Mouse (Mus musculus): Measurements from ENCODE around the gene Ercc8. TPM values are rescaled to one million over a fixed set of nuclear protein-coding genes. Genes with fewer than 3 reads are reported as not detected.

The Ercc8 gene
- polyA plus RNA-seq, 1 experiment from 2014 or later, result 36.2 TPM

GRCm38 (mm10) chr13:108204857-108205256 is 46.3 kb downstream of the Ercc8 start:
- WGBS, result 93% methylated on average over 3 of the region's 3 CpGs
- no peaks in the 10 kb centered on the region for H3K27me3 ChIP-seq (replicated peaks; ENCODE audit: control insufficient read depth, insufficient read depth, low read length)
- ATAC-seq, result no peak

GRCm38 (mm10) chr13:108207447-108207846 is 48.9 kb downstream of the Ercc8 start:
- DNase-seq (ENCODE audit: low spot score) (no peak), ATAC-seq (no peak)
- H3K9me3 ChIP-seq (replicated peaks; ENCODE audit: control insufficient read depth, low read length), result no peaks in the 10 kb centered on the region
- H3K36me3 ChIP-seq (ENCODE audit: control insufficient read depth, insufficient read depth, low read length), result no peaks in the 10 kb centered on the region
- H3K27me3 ChIP-seq (replicated peaks; ENCODE audit: control insufficient read depth, insufficient read depth, low read length), result no peaks in the 10 kb centered on the region
- 90% methylated on average over 2 of the region's 2 CpGs for WGBS
- no peak overlapping the region for H3K4me2 ChIP-seq (ENCODE audit: low read length)
- H3K9ac ChIP-seq (ENCODE audit: low read length), result no peak overlapping the region
- H3K4me3 ChIP-seq (ENCODE audit: low read depth, low read length), result no peak overlapping the region
- H3K4me1 ChIP-seq (ENCODE audit: control insufficient read depth, insufficient read depth, low read length), result no peaks in the 10 kb centered on the region
- no peak overlapping the region for H3K27ac ChIP-seq (ENCODE audit: low read depth, low read length)

More at GRCm38 (mm10) chr13:108204857-108205256, 46.3 kb downstream of the Ercc8 start:
- no peak for DNase-seq (ENCODE audit: low spot score)
- Histone ChIP-seq H3K9me3 (replicated peaks; ENCODE audit: control insufficient read depth, low read length) (no peaks in the 10 kb centered on the region), H3K9ac (ENCODE audit: low read length) (no peak overlapping the region), H3K4me1 (ENCODE audit: control insufficient read depth, insufficient read depth, low read length) (no peaks in the 10 kb centered on the region), H3K4me2 (ENCODE audit: low read length) (no peak overlapping the region), H3K4me3 (ENCODE audit: low read depth, low read length) (no peak overlapping the region), H3K36me3 (ENCODE audit: control insufficient read depth, insufficient read depth, low read length) (no peaks in the 10 kb centered on the region), H3K27ac (ENCODE audit: low read depth, low read length) (no peak overlapping the region)

GRCm38 (mm10) chr13:108208090-108208489 is 49.6 kb downstream of the Ercc8 start:
- no peak overlapping the region for H3K4me3 ChIP-seq (ENCODE audit: low read depth, low read length)
- H3K27ac ChIP-seq (ENCODE audit: low read depth, low read length), result no peak overlapping the region
- H3K9ac ChIP-seq (ENCODE audit: low read length), result no peak overlapping the region
- no peaks in the 10 kb centered on the region for H3K36me3 ChIP-seq (ENCODE audit: control insufficient read depth, insufficient read depth, low read length)
- no peak overlapping the region for H3K4me2 ChIP-seq (ENCODE audit: low read length)
- H3K9me3 ChIP-seq (replicated peaks; ENCODE audit: control insufficient read depth, low read length), result no peaks in the 10 kb centered on the region
- ATAC-seq (no peak), DNase-seq (ENCODE audit: low spot score) (no peak)
- H3K4me1 ChIP-seq (ENCODE audit: control insufficient read depth, insufficient read depth, low read length), result no peaks in the 10 kb centered on the region
- H3K27me3 ChIP-seq (replicated peaks; ENCODE audit: control insufficient read depth, insufficient read depth, low read length), result no peaks in the 10 kb centered on the region
- 72% methylated on average over 5 of the region's 5 CpGs for WGBS

GRCm38 (mm10) chr13:108210960-108211359 is 52.4 kb downstream of the Ercc8 start:
- no peak for ATAC-seq
- Histone ChIP-seq H3K27ac (ENCODE audit: low read depth, low read length) (no peak overlapping the region), H3K4me3 (ENCODE audit: low read depth, low read length) (no peak overlapping the region), H3K9me3 (replicated peaks; ENCODE audit: control insufficient read depth, low read length) (no peaks in the 10 kb centered on the region), H3K4me1 (ENCODE audit: control insufficient read depth, insufficient read depth, low read length) (no peaks in the 10 kb centered on the region), H3K36me3 (ENCODE audit: control insufficient read depth, insufficient read depth, low read length) (no peaks in the 10 kb centered on the region), H3K27me3 (replicated peaks; ENCODE audit: control insufficient read depth, insufficient read depth, low read length) (peaks cover 6% of the 10 kb centered on the region; the same call in 1 of the 2 replicates), H3K9ac (ENCODE audit: low read length) (no peak overlapping the region), H3K4me2 (ENCODE audit: low read length) (no peak overlapping the region)
- WGBS, result 93% methylated on average over 8 of the region's 8 CpGs
- no peak for DNase-seq (ENCODE audit: low spot score)

GRCm38 (mm10) chr13:108212397-108213018 is 54.0 kb downstream of the Ercc8 start:
- 40% methylated on average over 5 of the region's 5 CpGs for WGBS
- no peak overlapping the region for H3K9ac ChIP-seq (ENCODE audit: low read length)
- no peaks in the 10 kb centered on the region for H3K4me1 ChIP-seq (ENCODE audit: control insufficient read depth, insufficient read depth, low read length)
- DNase-seq (ENCODE audit: low spot score) (no peak), ATAC-seq (no peak)
- no peak overlapping the region for H3K27ac ChIP-seq (ENCODE audit: low read depth, low read length)
- H3K9me3 ChIP-seq (replicated peaks; ENCODE audit: control insufficient read depth, low read length), result no peaks in the 10 kb centered on the region
- peaks cover 11% of the 10 kb centered on the region; the same call in 1 of the 2 replicates for H3K27me3 ChIP-seq (replicated peaks; ENCODE audit: control insufficient read depth, insufficient read depth, low read length)
- H3K36me3 ChIP-seq (ENCODE audit: control insufficient read depth, insufficient read depth, low read length), result no peaks in the 10 kb centered on the region
- H3K4me2 ChIP-seq (ENCODE audit: low read length), result no peak overlapping the region
- H3K4me3 ChIP-seq (ENCODE audit: low read depth, low read length), result no peak overlapping the region

- DNase-seq (ENCODE audit: low spot score), result peak; percentile 62
- no peaks in the 10 kb centered on the region for H3K4me1 ChIP-seq (ENCODE audit: control insufficient read depth, insufficient read depth, low read length)
- under 1% methylated on average over 23 of the region's 40 CpGs for WGBS
- H3K9me3 ChIP-seq (replicated peaks; ENCODE audit: control insufficient read depth, low read length), result no peaks in the 10 kb centered on the region
- no peaks in the 10 kb centered on the region for H3K36me3 ChIP-seq (ENCODE audit: control insufficient read depth, insufficient read depth, low read length)
- H3K27me3 ChIP-seq (replicated peaks; ENCODE audit: control insufficient read depth, insufficient read depth, low read length), result peaks cover 11% of the 10 kb centered on the region; the same call in 1 of the 2 replicates
- no peak within 1 kb of the TSS for H3K27ac ChIP-seq (ENCODE audit: low read depth, low read length)
- ATAC-seq, result peak; percentile 95
- H3K4me2 ChIP-seq (ENCODE audit: low read length), result peak within 1 kb of the TSS; percentile 99
- H3K9ac ChIP-seq (ENCODE audit: low read length), result peak within 1 kb of the TSS; percentile 70
- H3K4me3 ChIP-seq (ENCODE audit: low read depth, low read length), result peak within 1 kb of the TSS; percentile 69
Observed at GRCm38 (mm10) chr13:108214081-108214484, 55.6 kb downstream of the Ercc8 start, which contains the start of gene Elovl7. Gene Elovl7, plus strand, starts transcription at chr13:108214404.

GRCm38 (mm10) chr13:108214485-108215107 is 56.1 kb downstream of the Ercc8 start:
- H3K27me3 ChIP-seq (replicated peaks; ENCODE audit: control insufficient read depth, insufficient read depth, low read length), result peaks cover 11% of the 10 kb centered on the region; the same call in 1 of the 2 replicates
- peak overlapping the region; percentile 69 for H3K4me3 ChIP-seq (ENCODE audit: low read depth, low read length)
- WGBS, result under 1% methylated on average over 46 of the region's 50 CpGs
- H3K4me1 ChIP-seq (ENCODE audit: control insufficient read depth, insufficient read depth, low read length), result no peaks in the 10 kb centered on the region
- no peaks in the 10 kb centered on the region for H3K9me3 ChIP-seq (replicated peaks; ENCODE audit: control insufficient read depth, low read length)
- H3K9ac ChIP-seq (ENCODE audit: low read length), result peak overlapping the region; percentile 70
- peak overlapping the region; percentile 99 for H3K4me2 ChIP-seq (ENCODE audit: low read length)
- ATAC-seq, result peak; percentile 76
- DNase-seq (ENCODE audit: low spot score), result peak; percentile 13
- no peaks in the 10 kb centered on the region for H3K36me3 ChIP-seq (ENCODE audit: control insufficient read depth, insufficient read depth, low read length)
- no peak overlapping the region for H3K27ac ChIP-seq (ENCODE audit: low read depth, low read length)

- no peaks in the 10 kb centered on the region for H3K36me3 ChIP-seq (ENCODE audit: control insufficient read depth, insufficient read depth, low read length)
- H3K4me1 ChIP-seq (ENCODE audit: control insufficient read depth, insufficient read depth, low read length), result no peaks in the 10 kb centered on the region
- no peak overlapping the region for H3K27ac ChIP-seq (ENCODE audit: low read depth, low read length)
- H3K4me2 ChIP-seq (ENCODE audit: low read length), result peak overlapping the region; percentile 99
- DNase-seq (ENCODE audit: low spot score) (peak; percentile 12), ATAC-seq (no peak)
- no peaks in the 10 kb centered on the region for H3K9me3 ChIP-seq (replicated peaks; ENCODE audit: control insufficient read depth, low read length)
- H3K9ac ChIP-seq (ENCODE audit: low read length), result peak overlapping the region; percentile 70; the same call in 1 of the 2 replicates
- H3K4me3 ChIP-seq (ENCODE audit: low read depth, low read length), result peak overlapping the region; percentile 69
- H3K27me3 ChIP-seq (replicated peaks; ENCODE audit: control insufficient read depth, insufficient read depth, low read length), result peaks cover 11% of the 10 kb centered on the region; the same call in 1 of the 2 replicates
- 2% methylated on average over 12 of the region's 12 CpGs for WGBS
Observed at GRCm38 (mm10) chr13:108215231-108215780, 56.8 kb downstream of the Ercc8 start.

- 50% methylated on average over 7 of the region's 7 CpGs for WGBS
- Histone ChIP-seq H3K9me3 (replicated peaks; ENCODE audit: control insufficient read depth, low read length) (no peaks in the 10 kb centered on the region), H3K27me3 (replicated peaks; ENCODE audit: control insufficient read depth, insufficient read depth, low read length) (peaks cover 8% of the 10 kb centered on the region; the same call in 1 of the 2 replicates), H3K27ac (ENCODE audit: low read depth, low read length) (no peak overlapping the region), H3K4me1 (ENCODE audit: control insufficient read depth, insufficient read depth, low read length) (no peaks in the 10 kb centered on the region), H3K9ac (ENCODE audit: low read length) (no peak overlapping the region), H3K36me3 (ENCODE audit: control insufficient read depth, insufficient read depth, low read length) (no peaks in the 10 kb centered on the region), H3K4me3 (ENCODE audit: low read depth, low read length) (no peak overlapping the region), H3K4me2 (ENCODE audit: low read length) (no peak overlapping the region)
- DNase-seq (ENCODE audit: low spot score), result no peak
- no peak for ATAC-seq
Observed at GRCm38 (mm10) chr13:108219773-108220172, 61.2 kb downstream of the Ercc8 start.

All from forebrain, embryonic 14.5 days (tissue).